Mouse (Mus musculus) neural tube, embryonic 11.5 days (tissue): ENCODE data around the gene Adamts1. TPM values are rescaled to one million over a fixed set of nuclear protein-coding genes. Genes with fewer than 3 reads are reported as not detected.

Experiments
- ATAC-seq: fragments of 200-750 bp; cut with Nextera tagmentation; 2 replicates; pipeline ENCODE4 v1.8.0; 2017; ENCODE audit warnings: moderate number of reproducible peaks, mild to moderate bottlenecking, moderate TSS enrichment, moderate library complexity; ENCODE audit not compliant: insufficient read depth, low FRiP score, low TSS enrichment
- DNase-seq: peaks from one replicate; pipeline ENCODE4 v3.0.0-alpha.2; 2015; ENCODE audit warnings: low spot score
- H3K27ac ChIP-seq: fragments of 300-500 bp; sonication (generic); 2 replicates; pipeline ENCODE4 v1.5.1; 2014; ENCODE audit warnings: low read depth, mild to moderate bottlenecking, low read length
- H3K27me3 ChIP-seq: fragments of 300-500 bp; sonication (generic); 2 replicates; pipeline ENCODE4 v1.6.1; 2014; ENCODE audit warnings: mild to moderate bottlenecking, low read length, mixed read lengths; ENCODE audit not compliant: control insufficient read depth, insufficient read depth
- H3K36me3 ChIP-seq: fragments of 300-500 bp; sonication (generic); 2 replicates; pipeline ENCODE4 v1.6.1; 2014; ENCODE audit warnings: mild to moderate bottlenecking, low read length, moderate library complexity, mixed read lengths; ENCODE audit not compliant: control insufficient read depth, insufficient read depth
- H3K4me1 ChIP-seq: fragments of 300-500 bp; sonication (generic); 2 replicates; pipeline ENCODE4 v1.6.1; 2014; ENCODE audit warnings: low read length, mixed read lengths; ENCODE audit not compliant: control insufficient read depth, insufficient read depth
- H3K4me2 ChIP-seq: fragments of 300-500 bp; sonication (generic); 2 replicates; pipeline ENCODE4 v1.6.1; 2014; ENCODE audit warnings: low read depth, mild to moderate bottlenecking, moderate library complexity
- H3K4me3 ChIP-seq: fragments of 300-500 bp; sonication (generic); 2 replicates; pipeline ENCODE4 v1.5.1; 2014; ENCODE audit warnings: low read depth, low read length
- H3K9ac ChIP-seq: fragments of 300-500 bp; sonication (generic); 2 replicates; pipeline ENCODE4 v1.6.1; 2014; ENCODE audit warnings: mild to moderate bottlenecking, low read length
- H3K9me3 ChIP-seq: fragments of 300-500 bp; sonication (generic); 2 replicates; pipeline ENCODE4 v1.6.1; 2016; ENCODE audit warnings: low read length; ENCODE audit not compliant: control insufficient read depth
- WGBS: fragments of 180-500 bp; shearing (Covaris S2); extraction: QIAGEN DNeasy Blood & Tissue Kit; methylation state at CpG from one replicate; pipeline ENCODE4 v1.1.7; 2014; 5-methylcytosine and 5-hydroxymethylcytosine counted together
- polyA plus RNA-seq: library from polyadenylated mRNA; unstranded; fragments of >200 nt; fragmentation: Nextera tagmentation; extraction: Ambion mirVana; gene quantifications from 2 replicates; pipeline ENCODE4 v1.2.1, GENCODE M21; 2014

Gene Adamts1
- polyA plus RNA-seq, 1 experiment from 2014 or later: 14.2 TPM

DNA sequence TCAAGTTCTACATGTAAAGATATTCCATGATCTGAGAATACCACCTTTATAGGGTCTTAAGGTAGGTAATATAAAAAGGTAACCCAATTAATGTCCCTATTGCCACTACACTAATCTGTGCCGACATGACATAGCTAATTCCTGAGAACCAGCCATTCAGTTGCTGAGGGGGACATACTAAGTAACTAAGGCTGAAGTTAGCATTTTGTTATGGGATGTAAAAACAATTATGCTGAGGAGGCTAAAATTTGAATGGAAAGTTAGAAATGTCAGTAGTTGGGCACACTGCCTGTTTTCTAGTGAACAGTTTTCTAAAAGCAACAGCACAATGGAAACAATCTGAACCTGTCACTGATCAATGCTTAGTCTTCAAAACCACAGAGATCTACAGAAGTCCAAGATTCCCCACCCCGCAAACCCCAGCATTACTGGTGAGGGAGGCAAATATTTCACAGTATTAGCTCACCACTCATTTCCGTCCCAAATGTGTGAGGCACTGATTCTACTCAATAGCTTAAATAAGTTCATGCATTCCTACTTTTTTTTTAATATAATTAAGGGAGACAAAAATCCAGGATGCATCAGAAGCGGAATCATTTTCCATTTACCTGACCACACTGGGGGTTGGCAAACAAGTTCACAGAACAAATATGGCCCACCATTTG, 9.6 kb downstream of the Adamts1 start:
- H3K4me3 ChIP-seq: no peak overlapping the region
- no peak overlapping the region for H3K27ac ChIP-seq
- no peak overlapping the region for H3K4me2 ChIP-seq
- H3K4me1 ChIP-seq: no peaks in the 10 kb centered on the region
- WGBS: 87% methylated on average over 4 of the region's 4 CpGs
- peaks cover 7% of the 10 kb centered on the region for H3K36me3 ChIP-seq
- H3K9ac ChIP-seq: no peak overlapping the region
- no peaks in the 10 kb centered on the region for H3K27me3 ChIP-seq
- H3K9me3 ChIP-seq: no peaks in the 10 kb centered on the region
- DNase-seq: no peak
- ATAC-seq: no peak

DNA sequence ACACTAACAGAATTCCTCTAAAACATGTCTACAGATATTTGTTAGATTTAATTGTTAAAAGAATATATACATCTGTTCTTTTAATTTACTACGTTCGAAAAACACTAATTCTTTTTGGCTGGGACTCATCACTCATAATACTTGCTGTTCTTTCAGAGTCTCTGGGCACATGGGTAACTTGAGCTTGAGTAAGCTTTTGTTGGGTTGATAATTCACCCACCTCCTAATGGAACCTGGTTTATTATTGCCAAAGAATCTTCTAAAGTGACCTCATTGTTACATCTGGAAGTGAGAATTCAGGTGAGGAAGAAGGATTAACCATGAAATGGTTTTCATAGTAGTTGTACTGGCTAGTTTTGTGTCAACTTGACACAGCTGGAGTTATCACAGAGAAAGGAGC, 21.8 kb downstream of the Adamts1 start:
- H3K36me3 ChIP-seq: no peaks in the 10 kb centered on the region
- no peak overlapping the region for H3K27ac ChIP-seq
- H3K9me3 ChIP-seq: no peaks in the 10 kb centered on the region
- 85% methylated on average over 2 of the region's 2 CpGs for WGBS
- H3K4me2 ChIP-seq: no peak overlapping the region
- H3K4me1 ChIP-seq: no peaks in the 10 kb centered on the region
- DNase-seq (no peak), ATAC-seq (no peak)
- H3K27me3 ChIP-seq: no peaks in the 10 kb centered on the region
- H3K4me3 ChIP-seq: no peak overlapping the region
- no peak overlapping the region for H3K9ac ChIP-seq

DNA sequence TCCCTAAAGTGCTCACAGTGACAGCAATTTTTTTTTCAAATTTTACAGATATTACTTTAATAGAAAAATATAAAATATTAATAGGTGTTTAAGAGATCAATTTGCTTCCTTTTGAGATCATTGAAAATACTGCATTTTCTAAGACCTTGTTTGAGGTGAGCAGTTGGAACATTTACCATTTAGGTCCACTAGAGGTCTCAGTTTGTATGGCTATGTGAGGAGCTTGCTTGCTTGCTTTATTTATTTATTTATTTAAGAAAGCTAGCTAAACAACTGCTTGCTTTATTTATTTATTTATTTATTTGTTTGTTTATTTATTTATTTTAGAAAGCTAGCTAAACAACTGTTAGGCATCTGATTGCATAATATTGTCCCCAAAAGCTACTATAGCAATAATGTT, 23.1 kb downstream of the Adamts1 start:
- ATAC-seq: peak; percentile 38; the same call in 1 of the 2 replicates
- DNase-seq: no peak

GRCm38 (mm10) chr16:85772272-85772671, 30.6 kb downstream of the Adamts1 start:
- 81% methylated on average over 3 of the region's 3 CpGs for WGBS

More for the DNA sequence above, 23.1 kb downstream of the Adamts1 start:
- no peaks in the 10 kb centered on the region for H3K9me3 ChIP-seq
- no peaks in the 10 kb centered on the region for H3K4me1 ChIP-seq
- H3K4me3 ChIP-seq: no peak overlapping the region
- no peak overlapping the region for H3K27ac ChIP-seq
- no peak overlapping the region for H3K9ac ChIP-seq
- no peaks in the 10 kb centered on the region for H3K27me3 ChIP-seq
- no peaks in the 10 kb centered on the region for H3K36me3 ChIP-seq
- no peak overlapping the region for H3K4me2 ChIP-seq

GRCm38 (mm10) chr16:85767341-85767740, 35.6 kb downstream of the Adamts1 start:
- no peaks in the 10 kb centered on the region for H3K4me1 ChIP-seq
- no peaks in the 10 kb centered on the region for H3K27me3 ChIP-seq
- no peak overlapping the region for H3K4me2 ChIP-seq
- H3K9me3 ChIP-seq: no peaks in the 10 kb centered on the region
- ATAC-seq (no peak), DNase-seq (no peak)
- no peak overlapping the region for H3K4me3 ChIP-seq
- H3K9ac ChIP-seq: no peak overlapping the region
- H3K36me3 ChIP-seq: no peaks in the 10 kb centered on the region
- no peak overlapping the region for H3K27ac ChIP-seq
- 49% methylated on average over 4 of the region's 4 CpGs for WGBS

More at GRCm38 (mm10) chr16:85772272-85772671, 30.6 kb downstream of the Adamts1 start:
- Histone ChIP-seq H3K4me2 (no peak overlapping the region), H3K36me3 (no peaks in the 10 kb centered on the region), H3K27ac (no peak overlapping the region), H3K4me1 (no peaks in the 10 kb centered on the region), H3K4me3 (no peak overlapping the region), H3K9ac (no peak overlapping the region), H3K27me3 (no peaks in the 10 kb centered on the region), H3K9me3 (no peaks in the 10 kb centered on the region)
- ATAC-seq (no peak), DNase-seq (no peak)

- no peak for DNase-seq
- no peaks in the 10 kb centered on the region for H3K36me3 ChIP-seq
- no peaks in the 10 kb centered on the region for H3K9me3 ChIP-seq
- no peak overlapping the region for H3K27ac ChIP-seq
- WGBS: 55% methylated on average over 8 of the region's 8 CpGs
- H3K4me3 ChIP-seq: no peak overlapping the region
- H3K9ac ChIP-seq: no peak overlapping the region
- ATAC-seq: no peak
- no peaks in the 10 kb centered on the region for H3K27me3 ChIP-seq
- H3K4me1 ChIP-seq: no peaks in the 10 kb centered on the region
- no peak overlapping the region for H3K4me2 ChIP-seq
Measured at GRCm38 (mm10) chr16:85765697-85766096, 37.2 kb downstream of the Adamts1 start.

DNA sequence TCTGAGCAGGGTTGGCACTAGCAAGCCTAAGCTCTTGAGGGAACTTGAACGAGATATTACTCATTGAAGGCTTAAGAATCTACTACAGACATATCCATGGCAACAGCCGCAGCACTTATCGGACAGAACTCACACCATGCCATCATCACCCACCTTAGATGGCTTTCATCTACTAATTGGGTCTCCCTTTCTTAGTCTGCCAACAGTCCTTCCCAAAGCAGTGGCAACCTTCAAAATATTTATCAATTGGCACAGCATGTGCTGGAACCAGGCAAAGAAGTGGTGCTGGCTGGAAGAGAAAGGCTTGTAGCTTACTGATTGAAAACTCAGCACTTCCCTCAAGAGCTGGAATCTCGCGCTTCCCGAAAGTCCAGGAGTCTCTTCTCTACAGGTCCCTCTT, 37.7 kb downstream of the Adamts1 start:
- Histone ChIP-seq H3K4me3 (no peak overlapping the region), H3K27ac (no peak overlapping the region), H3K27me3 (no peaks in the 10 kb centered on the region), H3K36me3 (no peaks in the 10 kb centered on the region), H3K9ac (no peak overlapping the region), H3K4me2 (no peak overlapping the region), H3K4me1 (no peaks in the 10 kb centered on the region), H3K9me3 (no peaks in the 10 kb centered on the region)
- DNase-seq: no peak
- 86% methylated on average over 6 of the region's 6 CpGs for WGBS
- ATAC-seq: no peak

GRCm38 (mm10) chr16:85762052-85762665, 40.8 kb downstream of the Adamts1 start:
- H3K9ac ChIP-seq: no peak overlapping the region
- H3K27me3 ChIP-seq: no peaks in the 10 kb centered on the region
- H3K4me3 ChIP-seq: no peak overlapping the region
- no peaks in the 10 kb centered on the region for H3K9me3 ChIP-seq
- no peak for ATAC-seq
- DNase-seq: no peak
- H3K4me2 ChIP-seq: no peak overlapping the region
- no peaks in the 10 kb centered on the region for H3K36me3 ChIP-seq
- H3K4me1 ChIP-seq: no peaks in the 10 kb centered on the region
- WGBS: 82% methylated on average over 10 of the region's 10 CpGs
- no peak overlapping the region for H3K27ac ChIP-seq

GRCm38 (mm10) chr16:85760961-85761580, 41.8 kb downstream of the Adamts1 start:
- no peaks in the 10 kb centered on the region for H3K36me3 ChIP-seq
- H3K9me3 ChIP-seq: no peaks in the 10 kb centered on the region
- H3K4me2 ChIP-seq: no peak overlapping the region
- no peak overlapping the region for H3K27ac ChIP-seq
- no peaks in the 10 kb centered on the region for H3K27me3 ChIP-seq
- H3K4me3 ChIP-seq: no peak overlapping the region
- no peak overlapping the region for H3K9ac ChIP-seq
- no peak for DNase-seq
- no peak for ATAC-seq
- 86% methylated on average over 7 of the region's 7 CpGs for WGBS
- H3K4me1 ChIP-seq: no peaks in the 10 kb centered on the region
